Mouse (Mus musculus) bone marrow, adult 2 months (tissue): Measurements from ENCODE around the gene Plac9a. TPM values are rescaled to one million over a fixed set of nuclear protein-coding genes. Genes with fewer than 3 reads are reported as not detected.
A peak's percentile ranks its signal among the peaks of the same experiment; 100 is the strongest.

ENCODE experiments used
- H3K27ac ChIP-seq: fragments of 200-500 bp; 2 replicates; pipeline ENCODE4 v1.5.1; 2012; ENCODE audit warnings: low read depth, mild to moderate bottlenecking, control low read depth, inconsistent platforms, low read length; ENCODE audit not compliant: control insufficient read depth, poor library complexity, insufficient read depth
- H3K4me1 ChIP-seq: fragments of 200-500 bp; 2 replicates; pipeline ENCODE4 v1.6.1; 2011; ENCODE audit warnings: low read length; ENCODE audit not compliant: control insufficient read depth, insufficient read depth
- H3K4me3 ChIP-seq: fragments of 200-500 bp; replicated peaks from 2 replicates; pipeline ENCODE3; 2011; ENCODE audit warnings: mild to moderate bottlenecking, low read depth, low read length, control low read depth; ENCODE audit not compliant: control insufficient read depth
- CTCF ChIP-seq: fragments of 200-500 bp; IDR thresholded peaks from 2 replicates; pipeline ENCODE4 v1.5.1; 2011; ENCODE audit warnings: low read length, control low read depth; ENCODE audit not compliant: control insufficient read depth, insufficient read depth
- POLR2A ChIP-seq: fragments of 200-500 bp; IDR thresholded peaks from 2 replicates; pipeline ENCODE4 v1.6.1; 2011; ENCODE audit warnings: low read depth, mild to moderate bottlenecking, control low read depth, low read length, borderline replicate concordance; ENCODE audit not compliant: control insufficient read depth
- WGBS: fragments of 180-500 bp; shearing (Covaris S2); methylation state at CpG from one replicate; pipeline ENCODE4 v1.1.7; 2018; 5-methylcytosine and 5-hydroxymethylcytosine counted together
- polyA plus RNA-seq: library from polyadenylated mRNA; stranded (reverse); fragments of >200 nt; gene quantifications from 2 replicates; pipeline ENCODE4 v1.2.4, GENCODE M21; 2011; ENCODE audit warnings: low replicate concordance; ENCODE audit not compliant: missing spikeins, insufficient read depth, insufficient read length

Plac9a gene
- polyA plus RNA-seq, 1 experiment = not detected

DNA sequence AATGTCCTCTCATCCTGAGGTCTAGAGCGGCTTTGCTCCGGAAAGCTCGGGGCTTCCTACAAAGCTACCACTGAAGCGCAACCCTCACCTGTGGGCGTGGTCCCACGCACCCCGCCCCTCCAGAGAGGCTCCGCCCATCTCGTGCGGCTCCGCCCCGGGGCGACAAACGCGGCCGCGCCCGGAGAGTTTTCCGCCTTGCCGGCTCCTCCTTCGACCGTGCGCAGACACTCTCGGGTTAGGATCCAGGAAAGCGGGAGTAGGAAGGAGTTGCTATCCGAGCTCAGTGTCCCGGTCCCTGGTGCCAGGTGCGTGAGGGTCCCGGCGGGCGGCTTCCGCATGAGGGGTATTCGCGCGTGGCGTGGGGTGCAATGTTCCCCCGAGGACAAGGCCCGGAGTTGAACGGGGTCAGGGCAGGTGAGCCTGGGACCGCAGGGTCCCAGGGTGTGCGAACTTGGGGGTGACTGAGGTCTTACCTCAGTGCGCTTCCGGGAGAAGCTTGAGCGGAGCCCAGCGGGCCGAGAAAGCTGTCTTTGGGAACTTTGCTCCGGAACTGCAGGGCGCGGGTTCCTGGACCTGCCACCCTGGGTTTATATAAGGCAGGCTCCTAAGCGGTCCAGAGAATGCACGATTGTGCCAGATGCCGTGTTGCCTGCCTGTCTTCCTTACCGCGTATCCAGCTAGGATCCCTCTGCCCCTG lies 60.8 kb downstream of the Plac9a start, which contains the start of gene Anxa11:
TSS of gene Anxa11 (plus strand) at position 166 of the 697 bp plus-strand sequence.
- under 1% methylated on average over 54 of the region's 54 CpGs for WGBS
- Histone ChIP-seq H3K4me3 (peak within 1 kb of the TSS; percentile 76), H3K4me1 (peaks cover 2% of the 10 kb centered on the region; the same call in 1 of the 2 replicates), H3K27ac (peak within 1 kb of the TSS; percentile 80)
- TF ChIP-seq CTCF (no peak), POLR2A (peak; percentile 79; the same call in 1 of the 2 replicates)

DNA sequence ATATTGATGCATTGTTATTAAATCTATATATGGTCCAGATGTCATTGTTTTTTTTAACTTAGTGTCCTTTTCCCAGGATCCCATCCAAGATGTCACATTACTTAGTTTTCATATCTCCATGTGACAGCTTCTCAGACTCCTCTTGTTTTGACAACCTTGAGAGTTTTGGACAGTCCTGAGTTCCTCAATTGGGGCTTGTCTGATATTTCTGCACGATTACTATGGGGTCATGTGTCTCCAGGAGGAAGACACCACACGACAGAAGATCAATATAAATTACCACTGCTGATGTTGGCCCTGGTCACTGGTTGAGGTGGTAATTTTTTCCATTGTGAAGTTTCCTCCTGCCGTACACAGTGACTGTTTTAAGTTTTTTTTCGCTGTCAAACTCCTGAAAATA lies 61.3 kb downstream of the Plac9a start:
- Histone ChIP-seq H3K4me1 (peaks cover 2% of the 10 kb centered on the region; the same call in 1 of the 2 replicates), H3K4me3 (peak overlapping the region; percentile 76), H3K27ac (no peak overlapping the region)
- WGBS = 0% methylated on average over 4 of the region's 4 CpGs
- no peak for TF ChIP-seq CTCF

DNA sequence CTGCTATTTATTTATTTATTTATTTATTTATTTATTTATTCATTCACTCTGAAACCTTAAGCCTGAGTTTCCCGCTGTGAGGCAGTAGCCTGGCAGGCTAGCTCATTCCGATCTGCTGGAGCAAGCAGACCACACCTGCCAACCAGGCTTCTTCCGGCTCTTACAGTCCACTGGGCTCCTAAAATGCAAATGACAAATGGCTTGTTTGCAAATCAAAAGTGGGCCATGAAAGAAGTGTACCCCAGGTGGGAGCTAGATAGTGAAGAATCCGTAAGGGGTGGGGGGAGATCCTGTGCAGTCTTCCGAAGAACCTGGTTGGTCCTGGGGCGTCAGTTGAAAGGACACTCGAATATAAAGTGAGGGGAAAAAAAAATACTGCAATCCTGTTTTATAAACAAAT lies 61.9 kb downstream of the Plac9a start:
- H3K4me1 ChIP-seq = peaks cover 2% of the 10 kb centered on the region; the same call in 1 of the 2 replicates
- TF ChIP-seq POLR2A (no peak), CTCF (no peak)
- H3K4me3 ChIP-seq = no peak overlapping the region
- WGBS = 77% methylated on average over 7 of the region's 7 CpGs
- no peak overlapping the region for H3K27ac ChIP-seq

DNA sequence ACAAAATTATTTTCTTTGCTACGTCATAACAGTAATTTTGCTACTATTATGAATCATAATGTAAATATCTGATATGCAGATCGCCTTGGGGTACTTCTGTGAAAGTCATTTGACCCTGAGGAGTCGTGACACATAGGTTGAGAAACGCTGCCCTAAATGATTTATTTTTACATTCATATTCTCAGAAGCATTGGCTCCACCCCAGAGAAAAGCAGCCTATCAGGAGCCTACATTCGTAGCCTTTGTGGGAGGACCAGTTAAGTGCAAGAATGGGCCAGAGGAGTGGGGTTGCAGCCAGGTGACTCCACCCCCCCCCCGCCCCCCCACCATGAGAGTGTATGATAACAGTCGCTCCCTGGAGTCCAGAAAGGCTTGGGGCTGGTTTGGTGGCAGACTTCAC lies 63.1 kb downstream of the Plac9a start:
- 64% methylated on average over 7 of the region's 7 CpGs for WGBS
- no peak overlapping the region for H3K27ac ChIP-seq
- H3K4me3 ChIP-seq = no peak overlapping the region
- TF ChIP-seq POLR2A = no peak
- no peak for TF ChIP-seq CTCF
- peaks cover 2% of the 10 kb centered on the region; the same call in 1 of the 2 replicates for H3K4me1 ChIP-seq

- Histone ChIP-seq H3K27ac (no peak overlapping the region), H3K4me3 (no peak overlapping the region), H3K4me1 (no peaks in the 10 kb centered on the region)
- WGBS = 86% methylated on average over 8 of the region's 8 CpGs
- no peak for TF ChIP-seq CTCF
- TF ChIP-seq POLR2A = no peak
Observed at GRCm38 (mm10) chr14:25838411-25838810, 64.5 kb downstream of the Plac9a start.

Other genes with a start within 250 kb of the Plac9a start
- gene Ppif, start 208.9 kb downstream of the Plac9a start, polyA plus RNA-seq = 22.2 and 34.3 TPM in 2 replicates
- gene Zcchc24, start 134.1 kb downstream of the Plac9a start, polyA plus RNA-seq = 11.3 and 13.5 TPM in 2 replicates
- 19.9 and 43.0 TPM in 2 replicates for gene Anxa11, start 60.9 kb downstream of the Plac9a start, polyA plus RNA-seq
- gene Tmem254a, start 24.6 kb upstream of the Plac9a start, polyA plus RNA-seq = not detected in 2 replicates
- not detected in 2 replicates for gene Cphx1, start 35.2 kb upstream of the Plac9a start, polyA plus RNA-seq
- gene Duxbl1, start 75.5 kb upstream of the Plac9a start, polyA plus RNA-seq = not detected in 2 replicates
- not detected in 2 replicates for gene Gm9780, start 139.6 kb upstream of the Plac9a start, polyA plus RNA-seq
- gene Tmem254c, start 164.3 kb upstream of the Plac9a start, polyA plus RNA-seq = 5.1 and 11.7 TPM in 2 replicates
- gene Cphx2, start 178.4 kb upstream of the Plac9a start, polyA plus RNA-seq = not detected in 2 replicates
- not detected in 2 replicates for gene Cphx3, start 179.2 kb upstream of the Plac9a start, polyA plus RNA-seq
- 3.8 TPM in 1 of 2 replicates, not detected in the other for gene Duxbl2, start 215.2 kb upstream of the Plac9a start, polyA plus RNA-seq